Mouse (Mus musculus) heart, postnatal 14 days (tissue): ENCODE measurements around the gene Padi2. TPM values are rescaled to one million over a fixed set of nuclear protein-coding genes. Genes with fewer than 3 reads are reported as not detected.
A peak's percentile ranks its signal among the peaks of the same experiment; 100 is the strongest.

ENCODE experiments used
- DNase-seq, 2 experiments: peaks; one replicate each; pipeline ENCODE4 v3.0.0; 2021 to 2022
- intact Hi-C: fragments of 180-260 bp; cut with DNase I; formaldehyde crosslinking; loops from one replicate; pipeline ENCODE4 v1.15.1; 2025
- long read RNA-seq, 2 experiments: library from polyadenylated mRNA; stranded (forward); transcript quantifications; one replicate each; pipeline ENCODE4 v2.0.0; 2021
- total RNA-seq, 2 experiments: library from RNA; stranded (reverse); gene quantifications; 2 replicates each; pipeline ENCODE4 v1.2.3; 2021

The Padi2 gene
- total RNA-seq = 1 to 10 TPM in 1 of 2 experiments, under 1 TPM in 1; 0.41 to 1.1 TPM
- long read RNA-seq, experiment 1 = 0 reads
- long read RNA-seq, experiment 2 = 0 reads

GRCm38 (mm10) chr4:140906076-140906826 lies at the start of gene Padi2:
TSS of gene Padi2 (plus strand) at chr4:140906344.
- intact Hi-C loops = loop anchor here (5.0 kb wide), 1 partner anchor 51 kb away; no protein-coding TSS in a partner anchor
- DNase-seq = peak; percentile 55 to 70

- intact Hi-C loops = no loop called here
These were observed 49.1 kb upstream of the Padi2 start for GRCm38 (mm10) chr4:140857041-140857440.

DNA sequence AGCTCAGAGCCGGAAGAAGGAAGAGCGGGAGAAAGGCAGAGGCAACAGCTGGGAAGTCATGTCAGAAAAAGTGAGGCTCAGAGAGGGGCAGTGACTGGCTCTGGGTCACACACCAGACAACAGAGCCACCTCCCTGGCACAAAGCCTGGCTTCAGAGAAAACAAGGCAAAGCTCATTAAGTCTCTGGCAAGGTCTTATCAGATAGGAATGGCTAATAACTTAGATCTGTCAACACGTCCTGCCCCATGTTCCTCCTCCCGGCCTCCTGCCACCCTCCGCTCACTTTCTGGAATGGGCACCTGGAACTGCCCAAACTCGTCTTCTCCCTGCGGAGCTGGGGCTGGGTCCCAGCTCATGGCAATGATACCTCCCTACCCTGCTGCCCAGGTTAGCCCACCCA lies 48.3 kb upstream of the Padi2 start:
- DNase-seq = no peak
- intact Hi-C loops = no loop called here

More at GRCm38 (mm10) chr4:140857041-140857440, 49.1 kb upstream of the Padi2 start:
- DNase-seq = no peak

- intact Hi-C loops = no loop called here
- DNase-seq = no peak
These were observed 46.9 kb upstream of the Padi2 start for GRCm38 (mm10) chr4:140859291-140859690.

DNA sequence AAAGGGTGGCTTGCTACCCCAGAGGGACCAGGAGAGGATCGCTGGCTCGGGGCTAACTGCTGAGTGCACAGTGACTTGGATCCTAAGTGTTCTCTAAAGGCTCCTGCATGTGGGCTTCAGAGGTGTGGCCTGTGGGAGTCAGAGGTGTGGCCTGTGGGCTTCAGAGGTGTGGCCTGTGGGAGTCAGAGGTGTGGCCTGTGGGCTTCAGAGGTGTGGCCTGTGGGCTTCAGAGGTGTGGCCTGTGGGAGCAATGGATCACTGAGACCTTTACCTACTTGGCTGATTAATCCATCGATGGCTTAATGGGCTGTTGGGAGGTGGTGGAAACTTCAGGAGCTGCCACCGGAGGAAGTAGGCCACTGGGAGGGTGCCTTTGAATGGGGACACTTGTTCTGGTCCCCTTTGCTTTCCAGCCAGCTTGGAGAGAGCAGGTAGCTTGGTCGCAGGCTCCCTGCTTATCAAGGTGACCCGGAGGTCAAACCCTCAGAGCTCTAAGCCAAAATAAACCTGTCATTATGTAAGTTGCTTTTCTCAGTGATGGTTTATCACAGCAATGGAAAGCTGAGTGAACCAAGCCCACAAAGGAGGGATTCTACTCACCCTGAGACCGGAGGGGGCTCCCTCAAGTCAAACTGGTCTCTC lies 45.9 kb upstream of the Padi2 start:
- no peak for DNase-seq
- intact Hi-C loops = no loop called here

DNA sequence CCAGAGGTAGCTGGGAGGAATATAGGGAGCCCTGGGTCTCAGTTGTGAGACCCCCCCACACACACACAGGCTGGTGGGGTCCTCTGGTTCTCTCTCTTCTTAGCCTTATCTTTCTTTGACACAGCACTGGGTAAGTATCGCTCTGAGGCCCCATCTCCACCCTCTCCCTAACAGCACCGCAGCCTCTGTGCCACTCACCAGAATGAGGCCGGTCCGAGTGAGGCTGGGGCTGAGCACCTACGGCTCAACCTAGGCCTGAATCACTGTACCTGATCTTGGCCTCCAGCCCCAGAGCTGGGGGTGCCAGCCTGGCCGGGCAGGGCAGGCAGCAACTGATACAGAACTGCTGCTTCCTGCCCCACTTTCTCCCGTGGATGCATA lies 45.4 kb upstream of the Padi2 start:
- no peak for DNase-seq
- intact Hi-C loops = no loop called here

DNA sequence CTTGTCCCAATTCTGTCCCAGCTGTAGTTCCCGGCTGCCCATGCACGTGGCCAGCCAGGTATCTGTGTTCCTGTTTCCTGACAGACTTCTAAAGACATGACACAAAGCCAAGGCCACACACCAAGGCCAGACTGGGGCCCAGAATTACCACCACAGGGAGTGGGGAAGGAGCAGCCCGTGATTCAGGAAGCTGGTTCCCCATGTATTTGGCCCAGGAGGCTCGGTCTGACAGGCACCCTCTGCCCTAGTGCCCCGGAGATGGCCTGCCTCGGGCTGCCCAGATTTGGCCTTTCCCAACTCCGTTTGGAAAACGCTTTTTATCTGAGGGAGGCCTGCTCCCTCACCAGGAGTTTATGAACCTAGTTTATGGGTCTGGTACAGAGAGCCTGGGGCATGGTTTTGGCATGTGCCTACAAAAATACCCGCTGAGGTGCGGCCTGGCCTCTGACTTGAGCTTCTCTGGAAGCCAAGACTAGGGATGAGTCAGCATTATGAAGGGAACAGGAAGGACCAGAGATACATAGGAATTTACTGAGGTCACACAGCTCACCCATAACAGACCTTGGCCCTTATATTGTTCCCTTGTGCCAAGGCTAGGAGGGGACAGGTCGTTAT lies 44.0 kb upstream of the Padi2 start:
- DNase-seq = no peak
- intact Hi-C loops = no loop called here

GRCm38 (mm10) chr4:140868484-140869190 lies 37.5 kb upstream of the Padi2 start:
- intact Hi-C loops = no loop called here
- DNase-seq = no peak

DNA sequence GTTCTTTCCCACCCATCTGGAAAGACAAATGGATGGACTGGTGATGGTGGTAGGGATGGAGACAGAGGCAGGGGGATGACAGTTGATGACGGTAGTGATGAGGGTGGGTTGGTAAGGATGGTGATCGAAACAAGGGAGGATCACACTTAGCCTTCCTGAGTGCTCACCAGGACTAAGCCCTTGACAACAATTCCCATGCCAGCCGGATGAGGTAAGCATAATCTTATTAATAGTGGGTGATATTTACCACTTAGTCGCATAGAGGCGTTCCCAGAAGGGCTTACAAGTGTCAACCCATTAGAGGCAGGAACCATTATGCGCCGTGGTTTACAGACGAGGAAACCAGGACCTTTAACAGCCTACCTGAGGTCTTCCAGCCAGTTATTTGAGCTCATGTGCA lies 36.2 kb upstream of the Padi2 start:
- intact Hi-C loops = no loop called here
- DNase-seq = no peak

GRCm38 (mm10) chr4:140870876-140871275 lies 35.3 kb upstream of the Padi2 start:
- intact Hi-C loops = no loop called here
- DNase-seq = no peak

- DNase-seq = no peak
- intact Hi-C loops = no loop called here
These were observed 34.8 kb upstream of the Padi2 start for GRCm38 (mm10) chr4:140871376-140871775.

GRCm38 (mm10) chr4:140871851-140872685 lies 34.1 kb upstream of the Padi2 start:
- DNase-seq = no peak
- intact Hi-C loops = no loop called here

DNA sequence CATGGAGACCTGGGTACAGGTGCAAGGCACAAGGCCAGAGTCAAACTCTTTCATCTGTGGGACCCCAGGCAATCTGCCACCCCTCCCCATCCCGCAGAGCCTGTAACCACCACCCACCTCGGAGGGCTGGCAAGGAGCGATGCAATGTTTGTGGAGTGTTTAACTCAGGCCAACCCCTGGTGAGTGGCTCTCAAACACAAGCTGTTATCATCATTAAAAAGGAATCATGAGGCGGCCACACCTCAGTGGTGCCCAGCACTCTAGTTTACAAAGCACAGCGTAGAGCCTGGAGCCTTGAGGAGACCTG lies 33.5 kb upstream of the Padi2 start:
- intact Hi-C loops = no loop called here
- DNase-seq = no peak

DNA sequence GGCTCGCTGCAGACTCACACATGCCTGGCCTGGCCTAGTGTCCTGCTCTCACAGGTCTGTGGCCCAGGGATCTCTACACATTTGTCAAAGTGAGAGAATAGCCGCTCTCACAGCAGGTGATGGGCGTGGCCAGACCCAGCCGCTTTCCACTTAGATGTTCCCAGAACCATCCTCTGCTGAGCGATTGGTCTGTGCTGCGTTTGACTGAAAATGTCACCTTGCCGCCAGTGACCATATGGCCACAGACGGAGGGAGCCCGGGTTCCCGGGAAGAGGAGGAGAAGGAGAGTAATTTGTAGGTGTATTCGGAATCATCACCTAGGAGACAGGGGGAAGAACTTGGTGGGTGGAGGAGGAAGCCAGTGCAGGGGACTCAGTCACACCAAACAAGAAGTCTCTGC lies 33.1 kb upstream of the Padi2 start:
- intact Hi-C loops = no loop called here
- no peak for DNase-seq

DNA sequence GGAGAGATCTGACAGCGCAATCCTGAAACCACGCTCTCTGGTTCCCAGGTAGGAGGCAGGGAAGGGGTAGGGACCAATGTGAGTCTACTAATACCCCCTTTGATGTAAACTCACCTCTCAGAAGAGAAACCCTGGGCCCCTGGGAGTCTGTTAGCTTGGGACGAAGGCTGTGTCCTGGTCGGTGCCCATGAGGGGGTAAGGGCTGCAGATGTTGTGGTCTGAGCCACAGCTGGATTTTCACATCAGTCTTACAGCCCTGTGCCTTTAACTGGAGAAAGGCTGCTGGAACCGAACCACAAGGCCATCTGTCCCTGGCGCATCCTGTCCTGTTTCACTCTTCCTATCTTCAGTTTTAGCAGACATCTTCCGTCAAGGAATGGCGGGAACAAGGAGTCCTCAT lies 30.0 kb upstream of the Padi2 start:
- intact Hi-C loops = no loop called here

DNA sequence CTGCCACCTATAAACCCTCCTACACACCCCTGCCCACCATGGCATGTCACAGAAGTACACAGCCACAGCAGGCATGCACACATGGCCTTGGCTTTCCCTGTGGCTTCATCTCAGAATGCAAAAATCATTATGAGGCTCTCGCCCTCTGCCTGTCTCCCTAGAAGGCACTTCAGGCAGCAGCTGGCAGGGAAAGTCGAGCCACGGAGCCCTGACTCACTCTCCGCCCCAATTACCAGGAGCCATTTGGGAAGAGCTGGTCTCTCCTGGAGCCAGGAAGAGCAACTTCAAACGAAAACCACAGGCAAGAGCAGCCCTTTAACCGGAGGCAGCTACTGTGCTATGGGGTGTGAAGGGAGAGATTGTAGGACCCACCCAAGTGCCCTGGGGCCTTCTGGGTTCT lies 29.5 kb upstream of the Padi2 start:
- intact Hi-C loops = no loop called here
- no peak for DNase-seq

More for the DNA sequence above, 30.0 kb upstream of the Padi2 start:
- peak in 1 of 2 experiments; percentile 30 for DNase-seq

DNA sequence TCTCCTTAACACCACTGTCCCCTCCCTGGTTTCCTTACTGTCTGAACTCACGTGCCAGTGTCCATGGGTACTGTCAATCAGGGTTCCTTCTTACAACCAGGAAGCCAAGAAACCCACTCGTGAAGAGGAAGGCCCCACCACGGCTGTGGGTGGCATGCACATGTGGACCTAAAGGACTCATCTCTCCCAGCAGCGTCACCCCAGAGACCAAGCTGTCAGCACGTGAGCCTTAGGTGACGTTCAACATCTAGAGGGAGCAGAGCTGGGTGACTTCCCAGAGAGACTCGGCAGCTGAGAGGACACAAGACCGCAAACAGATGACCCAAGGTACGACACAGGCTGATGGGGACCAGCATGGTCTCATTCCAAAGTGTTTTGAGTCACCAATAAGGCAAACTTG lies 28.7 kb upstream of the Padi2 start:
- no peak for DNase-seq
- intact Hi-C loops = no loop called here

DNA sequence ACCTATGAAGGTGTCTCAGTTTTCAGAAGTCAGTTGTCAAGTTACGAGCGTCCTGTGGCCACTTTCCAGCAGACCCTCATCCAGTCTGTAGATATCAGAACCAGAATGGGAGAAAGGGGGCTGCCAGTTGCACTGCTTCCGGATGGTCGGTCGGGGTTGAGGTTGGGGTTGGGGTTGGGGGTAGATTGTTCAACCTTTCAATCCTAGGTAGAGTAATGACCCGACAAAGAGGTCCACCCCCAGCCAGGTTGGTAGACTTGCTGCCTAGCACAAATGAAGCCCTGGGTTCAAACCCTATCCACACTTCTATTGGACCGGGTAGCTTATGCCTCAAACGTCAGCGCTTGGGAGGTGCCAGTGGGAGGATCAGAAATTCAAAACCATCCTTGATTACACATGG lies 27.5 kb upstream of the Padi2 start:
- intact Hi-C loops = no loop called here

DNA sequence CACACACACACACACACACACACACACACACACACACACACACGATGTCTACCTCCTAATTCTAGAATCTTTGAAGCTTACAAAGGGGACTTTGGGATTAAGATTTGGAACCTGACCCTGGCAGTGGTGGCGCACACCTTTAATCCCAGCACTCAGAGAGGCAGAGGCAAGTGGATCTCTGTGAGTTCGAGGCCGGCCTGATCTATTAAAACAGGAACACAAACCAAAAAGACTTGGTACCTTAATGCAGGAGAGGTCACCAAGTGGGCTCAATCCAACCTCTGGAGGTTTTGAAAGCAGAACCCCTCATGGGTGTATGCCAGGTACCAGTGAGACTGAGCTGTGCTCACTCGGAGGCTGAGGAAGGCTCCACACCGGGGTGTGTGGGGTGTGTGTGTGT lies 27.0 kb upstream of the Padi2 start:
- DNase-seq = no peak
- intact Hi-C loops = no loop called here

More for the DNA sequence above, 27.5 kb upstream of the Padi2 start:
- DNase-seq = no peak

DNA sequence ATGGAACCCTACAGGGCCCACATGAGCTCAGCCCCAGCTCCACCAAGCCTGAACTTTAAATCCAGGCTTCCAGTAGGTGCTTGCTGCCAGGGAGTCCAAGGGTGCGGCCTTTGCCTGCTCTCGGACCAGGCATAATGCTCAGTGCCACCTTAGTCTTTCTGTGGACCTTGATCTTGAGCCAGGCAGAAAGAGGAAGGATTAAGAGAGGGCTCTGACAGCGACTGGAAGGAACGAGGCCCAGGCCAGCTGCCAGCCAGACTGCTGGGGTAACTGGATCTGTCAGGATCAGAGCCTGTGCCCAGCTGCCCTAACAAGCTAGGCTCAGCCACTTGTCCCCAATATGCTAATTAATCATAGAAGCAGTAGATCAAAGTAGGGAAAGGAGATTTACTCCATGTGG lies 26.4 kb upstream of the Padi2 start:
- intact Hi-C loops = no loop called here
- no peak for DNase-seq
